Mouse (Mus musculus) embryonic facial prominence, embryonic 15.5 days (tissue): ENCODE measurements around the gene Arrdc2. TPM values are rescaled to one million over a fixed set of nuclear protein-coding genes. Genes with fewer than 3 reads are reported as not detected.

Experiments used
- ATAC-seq: fragments of 200-750 bp; cut with Nextera tagmentation; 2 replicates; pipeline ENCODE4 v1.8.0; 2017; ENCODE audit warnings: low read depth, moderate TSS enrichment; ENCODE audit not compliant: insufficient number of reproducible peaks, low FRiP score, low TSS enrichment
- H3K27ac ChIP-seq: fragments of 300-500 bp; sonication (generic); replicated peaks from 2 replicates; pipeline ENCODE4 v1.5.1; 2015; ENCODE audit warnings: mild to moderate bottlenecking, inconsistent platforms
- H3K27me3 ChIP-seq: fragments of 300-500 bp; sonication (generic); 2 replicates; pipeline ENCODE4 v1.6.1; 2015; ENCODE audit warnings: inconsistent platforms
- H3K36me3 ChIP-seq: fragments of 300-500 bp; sonication (generic); 2 replicates; pipeline ENCODE4 v1.6.1; 2015; ENCODE audit warnings: mild to moderate bottlenecking, inconsistent platforms
- H3K4me1 ChIP-seq: fragments of 300-500 bp; sonication (generic); 2 replicates; pipeline ENCODE4 v1.6.1; 2015; ENCODE audit warnings: inconsistent platforms
- H3K4me2 ChIP-seq: fragments of 300-500 bp; sonication (generic); replicated peaks from 2 replicates; pipeline ENCODE4 v1.6.1; 2015; ENCODE audit warnings: mild to moderate bottlenecking, inconsistent platforms
- H3K4me3 ChIP-seq: fragments of 300-500 bp; sonication (generic); replicated peaks from 2 replicates; pipeline ENCODE4 v1.5.1; 2015; ENCODE audit warnings: mild to moderate bottlenecking, inconsistent platforms
- H3K9ac ChIP-seq: fragments of 300-500 bp; sonication (generic); 2 replicates; pipeline ENCODE4 v1.6.1; 2015; ENCODE audit warnings: inconsistent platforms
- H3K9me3 ChIP-seq: fragments of 300-500 bp; sonication (generic); replicated peaks from 2 replicates; pipeline ENCODE4 v1.6.1; 2016; ENCODE audit warnings: inconsistent platforms
- WGBS: fragments of 180-500 bp; shearing (Covaris S2); methylation state at CpG from one replicate; pipeline ENCODE4 v1.1.7; 2015; 5-methylcytosine and 5-hydroxymethylcytosine counted together
- polyA plus RNA-seq: library from polyadenylated mRNA; unstranded; fragments of >200 nt; fragmentation: Nextera tagmentation; extraction: Ambion mirVana; gene quantifications from 2 replicates; pipeline ENCODE4 v1.2.1, GENCODE M21; 2015

Arrdc2 gene
- polyA plus RNA-seq, 1 experiment from 2014 or later: 9.3 TPM

DNA sequence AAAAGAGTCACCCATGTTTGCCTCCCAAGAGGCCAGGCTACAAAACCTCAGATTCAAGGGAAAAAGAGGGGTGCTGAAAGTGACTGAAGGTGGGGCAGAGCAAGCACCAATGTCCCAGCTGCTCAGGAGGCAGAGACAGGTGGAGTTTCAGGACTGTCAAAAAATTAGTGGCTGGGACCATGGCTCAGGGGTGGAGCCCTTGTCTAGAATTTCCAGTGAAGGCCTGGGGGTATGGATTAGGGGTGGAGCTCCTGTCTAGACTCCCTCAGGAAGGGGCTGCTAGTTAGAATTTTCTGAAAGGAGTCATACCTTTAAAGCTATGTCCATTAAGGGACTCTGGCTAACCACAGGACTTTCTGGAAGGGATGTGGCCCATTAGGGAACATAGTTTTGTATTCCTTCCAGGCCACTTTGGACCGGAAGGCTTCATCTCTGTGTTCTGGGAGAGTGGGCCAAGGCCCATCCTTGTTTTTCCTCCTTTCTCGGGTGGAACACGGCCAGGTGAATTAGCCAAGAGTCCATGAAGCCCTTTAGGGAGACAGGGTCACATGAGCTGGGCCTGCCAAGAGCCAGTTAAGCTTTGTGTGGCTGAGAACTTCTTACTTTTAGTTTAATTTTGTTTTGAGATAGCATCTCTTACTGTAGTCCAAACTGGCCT is 9.9 kb upstream of the Arrdc2 start:
- no peak overlapping the region for H3K9ac ChIP-seq
- H3K27ac ChIP-seq: no peak overlapping the region
- H3K36me3 ChIP-seq: no peaks in the 10 kb centered on the region
- no peaks in the 10 kb centered on the region; the same call in 1 of the 2 replicates for H3K27me3 ChIP-seq
- no peak for ATAC-seq
- H3K4me1 ChIP-seq: no peaks in the 10 kb centered on the region
- H3K4me2 ChIP-seq: no peak overlapping the region
- WGBS: 76% methylated on average over 3 of the region's 3 CpGs
- no peak overlapping the region for H3K4me3 ChIP-seq
- no peaks in the 10 kb centered on the region for H3K9me3 ChIP-seq

DNA sequence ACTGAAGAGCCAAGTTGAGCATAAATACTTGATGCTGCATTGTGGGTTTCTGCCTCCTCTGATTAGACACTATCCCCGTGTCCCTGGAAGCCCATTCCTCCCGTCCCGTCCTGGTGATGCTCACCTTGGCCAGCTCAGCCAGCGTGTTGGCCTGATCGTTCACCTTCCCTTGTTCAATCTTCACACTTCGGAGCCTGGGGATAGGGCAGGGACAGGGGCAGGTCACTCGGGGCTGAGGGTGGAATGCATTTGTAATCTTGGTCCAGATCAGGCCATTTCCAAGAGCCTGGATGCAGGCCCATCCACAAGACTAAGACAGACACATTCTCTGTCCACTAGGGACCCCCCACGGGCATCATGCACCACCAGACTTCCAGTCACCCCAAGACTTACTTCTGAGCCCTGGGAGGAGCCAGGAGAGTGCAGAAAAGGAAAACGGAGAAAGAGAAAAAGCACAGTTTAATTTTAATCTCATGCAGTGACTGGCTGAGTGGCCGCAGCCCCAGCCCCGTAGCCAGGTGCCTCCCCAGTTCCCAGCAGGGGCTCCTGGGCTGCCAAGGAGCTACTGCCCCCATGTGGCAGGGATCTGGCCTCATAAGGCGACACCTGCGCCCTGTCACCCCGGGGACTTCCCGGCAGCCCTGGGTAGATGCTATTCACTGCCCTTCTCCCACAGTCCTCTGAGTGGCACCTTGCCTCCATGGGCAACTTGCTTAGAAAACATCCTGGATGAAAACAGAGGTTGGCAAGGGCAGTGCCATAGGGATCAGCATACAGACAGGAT is 7.0 kb upstream of the Arrdc2 start:
- peaks cover 3% of the 10 kb centered on the region; the same call in 1 of the 2 replicates for H3K27me3 ChIP-seq
- WGBS: 52% methylated on average over 15 of the region's 15 CpGs
- no peak overlapping the region for H3K4me2 ChIP-seq
- H3K36me3 ChIP-seq: no peaks in the 10 kb centered on the region
- ATAC-seq: no peak
- no peak overlapping the region for H3K27ac ChIP-seq
- no peaks in the 10 kb centered on the region for H3K9me3 ChIP-seq
- H3K4me1 ChIP-seq: no peaks in the 10 kb centered on the region
- no peak overlapping the region for H3K9ac ChIP-seq
- H3K4me3 ChIP-seq: no peak overlapping the region

DNA sequence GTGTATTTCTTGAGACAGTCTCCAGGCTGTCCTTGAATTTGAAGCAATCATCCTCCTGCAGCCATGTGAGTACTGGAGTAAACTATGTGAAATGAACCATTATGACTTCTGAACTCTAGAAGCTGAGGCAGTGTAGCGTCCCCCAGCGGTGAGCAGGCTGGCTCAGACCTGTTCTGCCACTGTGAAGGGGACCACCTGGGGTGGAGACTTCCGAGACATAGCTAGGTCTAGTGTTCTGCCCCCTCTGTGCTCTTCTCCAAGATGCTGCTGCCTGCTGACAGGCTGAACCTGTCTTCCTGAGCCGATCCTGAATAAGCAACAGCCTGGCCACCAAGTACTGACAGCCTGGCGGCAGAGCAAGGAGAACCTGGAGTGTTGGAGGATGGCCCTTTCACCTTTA is 5.6 kb upstream of the Arrdc2 start:
- Histone ChIP-seq H3K27me3 (peaks cover 3% of the 10 kb centered on the region; the same call in 1 of the 2 replicates), H3K4me2 (no peak overlapping the region), H3K9ac (no peak overlapping the region), H3K4me1 (peaks cover 11% of the 10 kb centered on the region), H3K36me3 (no peaks in the 10 kb centered on the region), H3K27ac (no peak overlapping the region), H3K4me3 (no peak overlapping the region), H3K9me3 (no peaks in the 10 kb centered on the region)
- ATAC-seq: no peak
- WGBS: 44% methylated on average over 5 of the region's 5 CpGs

DNA sequence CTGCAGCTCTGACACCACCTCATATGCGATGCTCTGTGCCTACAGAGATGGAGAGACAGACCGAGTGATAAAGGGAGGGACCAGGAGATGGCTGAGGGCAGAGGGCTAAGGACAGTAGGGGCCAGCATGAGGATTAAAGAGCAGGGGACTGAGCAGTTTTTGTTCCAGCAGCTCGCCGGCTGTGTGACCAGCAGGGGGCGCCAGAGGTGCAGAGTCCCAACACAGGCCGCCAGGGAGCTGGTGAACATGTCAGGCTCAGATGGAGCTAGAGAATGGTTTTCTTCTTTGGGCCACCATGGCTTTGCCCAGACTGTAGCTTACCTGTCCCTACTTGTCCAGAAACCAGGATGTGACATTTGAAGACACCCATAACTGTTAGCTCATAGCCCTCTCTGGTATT is 5.0 kb upstream of the Arrdc2 start:
- H3K9me3 ChIP-seq: no peaks in the 10 kb centered on the region
- H3K9ac ChIP-seq: no peak overlapping the region
- peaks cover 3% of the 10 kb centered on the region; the same call in 1 of the 2 replicates for H3K27me3 ChIP-seq
- no peak overlapping the region for H3K4me3 ChIP-seq
- no peak overlapping the region for H3K4me2 ChIP-seq
- H3K27ac ChIP-seq: no peak overlapping the region
- H3K4me1 ChIP-seq: peaks cover 15% of the 10 kb centered on the region
- WGBS: 1% methylated on average over 6 of the region's 6 CpGs
- H3K36me3 ChIP-seq: no peaks in the 10 kb centered on the region
- ATAC-seq: no peak

DNA sequence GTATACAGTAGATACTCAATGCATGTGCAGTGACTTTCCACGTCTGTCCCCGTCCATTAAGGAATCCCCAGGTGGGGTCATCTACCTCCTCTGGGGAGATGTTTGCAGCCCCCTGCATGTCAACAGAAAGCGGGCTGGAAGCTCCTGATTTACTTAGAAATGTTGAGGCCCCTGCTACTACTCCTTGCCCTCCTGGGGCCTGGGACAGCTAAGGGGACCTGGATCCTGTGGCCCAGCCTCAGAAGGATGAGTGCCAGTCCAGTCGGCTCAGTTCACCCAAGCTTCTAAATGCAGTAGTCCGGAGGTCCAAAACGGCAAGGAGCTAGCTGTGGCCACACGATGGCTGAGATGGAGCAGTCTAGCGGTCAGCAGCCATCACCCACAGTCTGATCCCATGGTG is 4.4 kb upstream of the Arrdc2 start:
- Histone ChIP-seq H3K9ac (no peak overlapping the region), H3K36me3 (no peaks in the 10 kb centered on the region), H3K4me1 (peaks cover 15% of the 10 kb centered on the region), H3K27ac (no peak overlapping the region), H3K9me3 (no peaks in the 10 kb centered on the region), H3K4me3 (no peak overlapping the region), H3K27me3 (0 out of 2 replicates have a peak, but pooled peaks cover 3% of the 10 kb centered on the region), H3K4me2 (no peak overlapping the region)
- ATAC-seq: no peak
- 84% methylated on average over 8 of the region's 8 CpGs for WGBS

DNA sequence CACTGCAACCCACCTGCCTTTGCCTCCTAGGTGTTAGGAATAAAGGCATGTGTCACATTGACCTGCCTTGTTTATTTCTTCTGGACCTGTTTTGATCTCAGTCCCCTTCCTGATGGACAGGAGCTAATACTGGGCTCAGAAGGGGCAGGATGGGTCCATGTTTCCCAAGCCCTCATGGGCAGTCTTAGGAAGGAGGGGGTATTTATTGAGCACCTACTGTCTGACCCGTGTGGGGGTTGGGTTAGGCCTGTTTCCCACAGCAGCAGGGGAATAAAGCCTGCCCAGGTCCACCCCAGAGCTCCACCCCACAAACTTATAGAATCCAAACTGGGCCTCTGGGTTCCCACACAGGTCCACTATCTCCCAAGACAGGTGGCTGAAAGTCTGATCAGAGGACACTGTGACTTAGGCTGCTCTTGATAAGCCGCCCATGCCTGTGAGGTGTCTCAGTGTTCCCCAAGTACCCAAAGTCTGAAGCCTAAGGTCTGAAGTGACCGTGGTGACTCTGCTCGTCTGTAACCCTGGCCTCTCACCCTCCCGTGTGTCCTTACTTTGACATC is 3.8 kb upstream of the Arrdc2 start:
- 0 out of 2 replicates have a peak, but pooled peaks cover 3% of the 10 kb centered on the region for H3K27me3 ChIP-seq
- H3K27ac ChIP-seq: no peak overlapping the region
- no peak overlapping the region for H3K4me2 ChIP-seq
- no peak overlapping the region for H3K9ac ChIP-seq
- ATAC-seq: no peak
- WGBS: 81% methylated on average over 5 of the region's 5 CpGs
- peaks cover 19% of the 10 kb centered on the region for H3K4me1 ChIP-seq
- no peak overlapping the region for H3K4me3 ChIP-seq
- H3K9me3 ChIP-seq: no peaks in the 10 kb centered on the region
- no peaks in the 10 kb centered on the region for H3K36me3 ChIP-seq

DNA sequence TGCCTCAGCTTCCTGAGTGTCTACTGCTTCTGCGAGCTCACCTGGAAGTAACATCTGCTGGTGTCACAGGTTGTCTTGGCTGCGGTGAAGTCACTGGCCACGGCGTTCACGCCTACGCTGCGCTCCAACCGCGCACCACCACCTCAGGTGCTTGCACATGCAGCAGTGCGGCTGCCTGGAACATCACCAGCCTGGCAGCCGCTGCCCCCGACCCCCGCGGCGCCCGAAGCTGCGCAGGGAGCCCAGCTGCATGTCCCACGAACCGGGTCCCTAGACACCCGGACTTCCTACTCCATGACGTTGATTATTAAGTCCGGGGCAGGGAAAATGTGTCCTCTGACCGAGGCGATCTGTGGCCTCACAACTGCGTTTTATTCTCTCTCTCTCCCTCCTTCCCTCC is 3.0 kb upstream of the Arrdc2 start:
- Histone ChIP-seq H3K27ac (no peak overlapping the region), H3K4me2 (no peak overlapping the region), H3K36me3 (no peaks in the 10 kb centered on the region), H3K9ac (no peak overlapping the region), H3K27me3 (0 out of 2 replicates have a peak, but pooled peaks cover 3% of the 10 kb centered on the region), H3K4me3 (no peak overlapping the region), H3K4me1 (peaks cover 19% of the 10 kb centered on the region), H3K9me3 (no peaks in the 10 kb centered on the region)
- no peak for ATAC-seq
- WGBS: 72% methylated on average over 25 of the region's 25 CpGs

DNA sequence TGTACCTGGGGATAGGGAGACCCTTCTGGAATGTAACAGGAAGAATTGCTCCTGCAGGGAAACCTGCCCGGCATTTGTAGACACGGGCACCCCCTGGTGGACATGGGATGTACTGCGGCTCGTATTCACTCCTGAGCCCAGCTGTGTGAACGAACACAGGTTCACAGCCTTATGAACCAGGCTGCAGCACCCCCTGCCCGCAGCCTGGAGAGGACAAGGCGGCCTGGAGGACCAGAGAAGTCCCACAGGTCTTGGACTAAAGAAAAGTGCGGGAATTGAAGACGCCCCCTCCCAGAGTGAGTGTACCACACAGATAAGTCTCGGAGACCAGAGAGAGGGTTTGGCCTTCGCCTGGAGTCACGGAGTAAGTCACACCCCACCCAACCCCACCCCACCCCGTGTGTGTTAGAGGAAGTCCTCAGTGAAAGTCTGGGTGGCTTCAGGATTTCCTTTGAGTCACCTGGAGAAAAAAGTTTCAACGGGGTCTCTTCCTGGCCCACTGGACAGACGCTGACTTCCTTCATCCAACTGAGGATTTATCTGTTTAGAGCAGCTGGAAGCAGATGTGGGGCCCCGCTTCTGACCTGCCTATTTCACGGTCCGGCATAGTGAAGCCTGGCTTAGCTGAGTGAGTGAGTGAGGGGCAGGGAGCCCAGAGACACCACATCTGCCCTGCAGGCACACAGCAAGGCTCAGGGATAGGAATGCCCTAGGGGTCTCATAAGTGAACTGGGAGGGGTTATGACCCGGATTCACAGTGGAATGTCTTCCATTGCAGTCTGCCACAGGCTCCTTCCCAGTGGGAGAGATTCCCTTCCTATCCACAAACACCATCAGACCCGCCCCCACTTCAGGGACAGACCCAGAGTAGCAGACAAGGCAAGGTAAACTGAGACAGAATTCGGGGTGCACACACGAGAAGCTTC is 1.9 kb upstream of the Arrdc2 start:
- no peaks in the 10 kb centered on the region for H3K9me3 ChIP-seq
- WGBS: 29% methylated on average over 22 of the region's 22 CpGs
- 0 out of 2 replicates have a peak, but pooled peaks cover 4% of the 10 kb centered on the region for H3K36me3 ChIP-seq
- no peak overlapping the region for H3K27ac ChIP-seq
- ATAC-seq: no peak
- H3K4me2 ChIP-seq: no peak overlapping the region
- peaks cover 19% of the 10 kb centered on the region for H3K4me1 ChIP-seq
- H3K4me3 ChIP-seq: no peak overlapping the region
- H3K9ac ChIP-seq: no peak overlapping the region
- 0 out of 2 replicates have a peak, but pooled peaks cover 3% of the 10 kb centered on the region for H3K27me3 ChIP-seq

DNA sequence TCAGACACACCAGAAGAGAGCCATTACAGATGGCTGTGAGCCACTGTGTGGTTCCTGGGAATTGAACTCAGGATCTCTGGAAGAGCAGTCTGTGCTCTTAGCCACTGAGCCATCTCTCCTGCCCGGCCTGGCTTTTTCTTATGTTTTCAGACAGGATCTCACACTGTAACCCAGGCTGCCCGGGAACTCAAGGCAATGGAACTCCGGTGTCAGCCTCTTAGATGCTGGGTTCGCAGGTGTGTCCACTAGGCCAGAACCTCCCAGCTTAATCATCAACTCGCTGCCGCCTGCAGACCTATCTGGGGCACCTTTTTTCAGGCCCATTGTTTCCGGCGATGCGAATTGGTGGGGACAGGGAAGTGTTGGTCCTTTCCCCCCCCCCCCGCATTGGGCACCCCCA is 1.1 kb upstream of the Arrdc2 start:
- H3K4me3 ChIP-seq: no peak overlapping the region
- no peaks in the 10 kb centered on the region for H3K9me3 ChIP-seq
- 58% methylated on average over 10 of the region's 10 CpGs for WGBS
- no peak overlapping the region for H3K4me2 ChIP-seq
- peaks cover 9% of the 10 kb centered on the region; the same call in 1 of the 2 replicates for H3K36me3 ChIP-seq
- H3K27ac ChIP-seq: 0 out of 2 replicates have a peak overlapping the region, but pooled peaks have one; percentile 95
- H3K4me1 ChIP-seq: peaks cover 19% of the 10 kb centered on the region
- 0 out of 2 replicates have a peak, but pooled peaks cover 3% of the 10 kb centered on the region for H3K27me3 ChIP-seq
- ATAC-seq: no peak
- H3K9ac ChIP-seq: no peak overlapping the region

DNA sequence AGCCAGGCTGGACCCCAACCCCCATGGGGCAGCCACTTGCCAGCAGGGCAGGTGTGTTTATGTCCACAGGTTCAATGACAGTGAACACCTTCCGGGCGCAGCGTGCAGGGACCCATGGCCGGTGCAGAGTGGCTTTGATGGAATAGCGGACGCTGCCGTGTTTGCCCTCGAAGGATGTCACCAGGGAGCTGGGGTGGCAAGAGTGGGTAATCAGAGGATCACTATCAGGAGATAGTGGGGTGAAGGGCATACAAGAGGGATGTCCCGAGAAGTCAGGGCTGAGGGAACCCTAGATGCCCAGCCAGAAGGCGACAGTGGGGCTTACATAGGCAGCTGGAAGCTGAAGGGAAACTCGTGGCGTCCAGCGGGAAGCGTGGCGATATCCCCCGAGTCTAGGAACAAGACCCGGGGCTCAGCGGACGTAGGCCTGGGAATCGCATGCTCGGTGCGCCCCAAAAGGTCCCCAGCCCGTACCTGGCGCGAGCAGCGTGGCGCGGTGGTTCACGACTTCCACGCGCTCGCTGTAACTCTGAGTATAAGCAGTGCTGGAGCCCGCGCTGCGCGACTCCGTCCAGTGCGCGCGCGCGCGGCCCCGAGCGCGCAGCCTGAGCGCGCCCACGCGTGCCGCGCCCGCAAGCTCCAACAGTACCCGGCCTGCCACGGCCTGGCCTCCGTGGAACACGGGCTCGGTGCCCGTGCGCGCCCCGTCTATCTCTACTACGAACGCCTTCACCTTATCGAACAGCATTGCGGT is 689 bp downstream of the Arrdc2 start:
- WGBS: 2% methylated on average over 66 of the region's 66 CpGs
- H3K4me3 ChIP-seq: peak overlapping the region; percentile 75
- 0 out of 2 replicates have a peak, but pooled peaks cover 3% of the 10 kb centered on the region for H3K27me3 ChIP-seq
- H3K9ac ChIP-seq: peak overlapping the region; percentile 61
- peaks cover 11% of the 10 kb centered on the region; the same call in 1 of the 2 replicates for H3K36me3 ChIP-seq
- peak; percentile 12 for ATAC-seq
- peak overlapping the region; percentile 70 for H3K4me2 ChIP-seq
- H3K9me3 ChIP-seq: no peaks in the 10 kb centered on the region
- peak overlapping the region; percentile 95 for H3K27ac ChIP-seq
- peaks cover 19% of the 10 kb centered on the region for H3K4me1 ChIP-seq
